Mouse (Mus musculus) spleen, adult 12 weeks (tissue): Measurements from ENCODE around the gene Src.

Experiments
- DNase-seq: peaks from one replicate; pipeline ENCODE4 v3.0.0; 2022; ENCODE audit warnings: low spot score

Gene Src

GRCm38 (mm10) chr2:157441363-157441762 is 23.1 kb downstream of the Src start:
- no peak for DNase-seq

GRCm38 (mm10) chr2:157447297-157448158 is 29.3 kb downstream of the Src start:
- DNase-seq: no peak

GRCm38 (mm10) chr2:157448356-157448755 is 30.1 kb downstream of the Src start:
- DNase-seq: no peak

DNA sequence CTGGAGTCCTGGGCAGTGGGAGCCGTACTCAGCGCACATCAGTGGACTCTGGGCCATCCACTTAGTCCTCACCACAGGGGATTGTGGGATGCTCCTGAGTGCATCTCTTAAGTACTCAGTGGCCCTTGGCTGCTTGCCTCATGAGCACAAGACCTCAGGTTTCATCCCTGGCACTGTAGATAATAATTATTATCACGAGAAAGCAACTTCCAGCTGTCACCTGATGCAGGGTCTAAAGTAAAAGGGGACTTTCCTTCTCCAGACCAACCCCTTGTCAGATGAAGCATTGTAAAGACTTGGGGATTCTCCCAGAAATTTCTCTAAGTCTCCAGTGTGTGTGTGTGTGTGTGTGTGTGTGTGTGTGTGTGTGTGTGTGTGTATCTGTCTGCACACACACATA is 32.7 kb downstream of the Src start:
- DNase-seq: no peak

DNA sequence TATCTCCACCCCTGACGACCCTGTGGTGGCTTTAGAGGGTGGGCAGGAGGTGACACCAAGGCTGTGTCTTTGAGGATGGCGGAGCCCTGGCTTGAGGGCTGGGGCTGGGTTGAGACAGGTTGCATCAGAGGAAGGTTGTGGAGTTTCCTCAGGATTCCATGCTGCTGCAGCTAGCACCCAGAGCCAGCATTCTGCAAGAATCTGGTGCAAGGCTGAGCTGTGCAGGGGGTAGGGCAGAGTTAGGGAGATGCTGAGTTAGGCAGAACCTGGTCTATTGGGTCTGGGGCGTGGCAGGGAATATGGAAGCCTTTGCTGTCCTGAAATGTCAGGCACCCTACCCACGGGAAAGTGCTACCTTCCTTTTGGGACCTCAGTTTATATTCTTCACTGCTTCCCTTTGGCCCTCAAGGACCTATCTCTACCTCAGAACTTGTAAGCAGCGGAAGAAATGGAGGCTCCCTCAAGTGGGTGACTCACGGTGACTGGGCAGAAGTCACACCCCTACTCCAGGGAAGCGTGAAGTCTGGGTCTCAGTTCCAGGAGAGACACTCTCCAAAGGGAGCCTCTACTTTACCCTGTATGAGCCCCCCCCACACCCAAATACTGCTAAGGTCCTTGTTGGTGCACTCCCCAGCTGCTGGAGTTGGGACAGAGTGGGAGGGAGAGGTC is 33.3 kb downstream of the Src start:
- DNase-seq: no peak

DNA sequence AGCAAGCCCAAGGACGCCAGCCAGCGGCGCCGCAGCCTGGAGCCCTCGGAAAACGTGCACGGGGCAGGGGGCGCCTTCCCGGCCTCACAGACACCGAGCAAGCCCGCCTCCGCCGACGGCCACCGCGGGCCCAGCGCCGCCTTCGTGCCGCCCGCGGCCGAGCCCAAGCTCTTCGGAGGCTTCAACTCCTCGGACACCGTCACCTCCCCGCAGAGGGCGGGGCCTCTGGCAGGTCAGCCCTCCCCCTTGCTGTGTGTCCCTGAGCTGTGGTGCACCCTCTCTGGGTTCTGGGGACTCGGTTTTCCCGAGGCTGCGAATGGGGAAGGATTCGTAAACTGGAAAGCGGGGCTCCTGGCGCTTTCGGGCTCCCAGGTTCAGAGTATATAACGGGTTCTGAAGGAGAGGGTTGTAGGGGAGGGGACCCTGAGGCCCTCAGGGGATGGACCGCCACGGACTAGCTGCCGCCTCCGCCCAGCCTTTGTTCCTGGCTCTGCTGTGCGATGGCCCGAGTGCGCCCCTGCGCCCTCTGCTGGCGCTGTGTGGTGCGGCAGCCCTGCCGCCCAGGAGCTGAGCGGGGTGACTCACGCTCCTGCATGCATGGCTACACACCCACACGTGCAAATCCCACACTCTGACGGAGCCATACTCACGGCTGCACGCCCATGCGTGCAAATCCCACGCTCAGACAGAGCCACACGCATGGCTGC is 39.0 kb downstream of the Src start:
- peak; percentile 72 for DNase-seq

DNA sequence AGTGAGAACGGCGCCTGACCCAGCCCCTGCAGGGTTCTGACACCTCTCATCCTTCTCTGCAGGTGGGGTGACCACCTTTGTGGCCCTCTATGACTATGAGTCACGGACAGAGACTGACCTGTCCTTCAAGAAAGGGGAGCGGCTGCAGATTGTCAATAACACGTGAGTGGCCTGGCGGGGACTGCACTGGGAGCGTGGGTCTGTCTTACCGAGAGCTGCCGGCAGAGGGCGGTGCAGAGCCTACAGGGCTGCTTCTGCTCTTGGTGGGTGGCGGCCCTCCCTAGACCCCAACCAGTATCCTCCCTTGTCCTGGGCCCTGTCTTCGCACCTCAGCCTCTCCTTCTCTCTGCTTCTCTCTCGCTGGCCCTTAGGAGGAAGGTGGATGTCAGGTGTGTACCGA is 40.2 kb downstream of the Src start:
- DNase-seq: peak; percentile 50

DNA sequence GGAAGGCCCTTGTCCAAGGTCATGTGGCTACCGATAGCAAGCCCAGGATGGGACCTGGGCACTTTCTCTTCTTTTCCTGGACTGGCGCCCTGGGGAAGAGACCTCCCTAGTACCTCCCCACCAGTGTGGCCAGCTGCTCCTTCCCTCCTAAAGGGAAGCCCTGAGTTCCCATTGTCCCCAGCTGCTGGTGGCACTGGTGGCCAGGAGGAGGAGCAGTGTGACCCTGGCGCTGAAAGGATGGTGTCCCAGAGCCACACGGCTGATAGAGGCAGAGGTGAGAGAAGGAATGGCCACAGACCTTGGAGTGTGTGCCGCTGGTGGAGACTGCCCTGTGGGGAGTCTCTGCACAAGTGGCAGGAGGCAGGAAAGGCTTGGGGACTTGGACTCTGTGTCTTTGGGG is 41.5 kb downstream of the Src start:
- no peak for DNase-seq

DNA sequence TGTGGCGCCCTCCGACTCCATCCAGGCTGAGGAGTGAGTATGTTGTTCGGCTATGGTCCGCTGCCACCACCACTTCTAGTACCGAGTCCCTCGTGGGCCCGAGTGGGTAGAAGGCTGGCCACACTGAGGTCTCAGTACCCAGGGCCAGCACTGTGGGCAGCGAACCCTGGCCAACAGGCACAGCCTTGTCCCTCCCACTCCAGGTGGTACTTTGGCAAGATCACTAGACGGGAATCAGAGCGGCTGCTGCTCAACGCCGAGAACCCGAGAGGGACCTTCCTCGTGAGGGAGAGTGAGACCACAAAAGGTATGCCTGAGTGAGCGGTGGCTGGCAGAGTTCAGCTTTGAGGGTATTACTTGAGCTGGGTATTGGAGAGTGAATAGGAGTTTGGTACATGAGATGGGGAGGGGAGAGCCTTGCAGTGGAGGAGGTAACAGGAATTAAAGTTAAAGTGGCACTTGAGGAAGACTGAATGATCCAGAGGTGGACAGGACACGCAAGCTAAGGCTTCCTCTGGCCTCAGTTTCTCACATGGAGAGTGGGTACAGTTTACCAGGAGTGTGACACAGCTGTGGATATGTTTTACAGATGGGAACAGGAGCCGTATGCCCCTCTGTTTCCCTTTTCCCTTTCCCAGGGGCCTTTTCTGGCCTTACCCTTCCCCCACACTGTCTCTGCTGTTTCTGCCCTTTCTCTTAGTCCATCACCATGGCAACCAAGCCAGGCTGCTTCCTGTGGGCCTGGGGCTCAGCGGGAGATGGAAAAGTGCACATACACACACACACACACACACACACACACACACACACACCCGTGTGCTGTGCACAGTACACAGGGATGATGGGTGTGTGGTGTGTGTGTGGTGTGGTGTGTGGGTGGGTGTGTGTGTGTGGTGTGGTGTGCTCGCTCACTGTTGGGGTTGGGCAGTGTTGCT is 44.8 kb downstream of the Src start:
- no peak for DNase-seq

DNA sequence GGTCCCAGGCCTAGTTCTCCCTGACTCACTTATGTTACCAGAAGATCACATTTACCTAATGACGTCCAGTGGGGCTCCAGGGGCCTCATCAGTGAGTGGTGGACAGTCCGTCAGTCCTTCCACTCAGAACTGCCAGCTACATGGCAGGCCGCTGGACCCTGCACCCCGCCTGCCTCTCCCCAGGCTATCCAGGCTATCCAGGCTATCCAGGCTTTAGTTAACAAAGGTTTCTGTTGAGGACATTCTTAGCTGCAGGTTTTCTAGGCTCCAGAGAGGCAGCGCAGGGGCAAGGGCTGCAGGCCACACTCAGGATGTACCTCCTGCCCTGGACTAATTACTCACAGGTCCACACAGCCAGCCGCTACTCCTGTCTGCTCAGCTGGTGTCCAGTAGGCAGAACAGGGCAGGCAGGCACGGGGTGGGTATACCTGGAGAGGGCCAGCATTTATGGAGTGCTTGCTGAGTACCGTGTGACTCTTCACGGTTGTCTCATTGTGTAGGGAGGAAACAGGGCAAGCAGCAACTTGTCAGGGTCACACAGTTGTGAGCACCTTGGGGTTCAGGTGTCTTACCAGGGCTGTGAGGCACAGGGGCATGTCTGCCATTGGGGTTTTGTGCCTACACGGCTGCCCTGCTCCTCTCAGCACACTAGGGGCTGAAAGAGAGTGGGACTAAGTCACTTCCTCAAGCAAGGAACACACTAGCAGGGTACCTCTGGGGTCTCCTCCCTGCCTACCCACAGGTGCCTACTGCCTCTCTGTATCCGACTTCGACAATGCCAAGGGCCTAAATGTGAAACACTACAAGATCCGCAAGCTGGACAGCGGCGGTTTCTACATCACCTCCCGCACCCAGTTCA is 45.9 kb downstream of the Src start:
- DNase-seq: no peak

DNA sequence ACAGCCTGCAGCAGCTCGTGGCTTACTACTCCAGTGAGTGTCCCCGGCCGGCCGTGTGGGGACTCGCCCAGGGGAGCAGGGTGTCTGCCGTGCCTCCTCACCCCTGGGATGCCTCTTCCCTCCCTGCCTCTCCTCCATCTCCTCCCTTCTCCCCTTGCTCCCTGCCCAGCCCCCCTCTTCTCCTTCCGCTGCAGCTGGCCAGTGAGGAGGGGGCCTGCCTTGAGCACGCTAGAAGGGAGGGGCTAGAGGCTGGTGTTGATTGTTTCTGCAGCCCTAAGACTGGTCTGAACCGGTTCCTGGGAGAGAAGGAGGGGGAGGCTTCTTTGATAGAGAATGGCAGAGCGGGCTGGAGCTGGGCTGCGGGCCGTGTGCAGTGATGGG is 46.5 kb downstream of the Src start:
- DNase-seq: no peak

- DNase-seq: no peak
Observed at GRCm38 (mm10) chr2:157466836-157467235, 48.6 kb downstream of the Src start.

GRCm38 (mm10) chr2:157468130-157468796 is 50.0 kb downstream of the Src start:
- DNase-seq: peak; percentile 15

DNA sequence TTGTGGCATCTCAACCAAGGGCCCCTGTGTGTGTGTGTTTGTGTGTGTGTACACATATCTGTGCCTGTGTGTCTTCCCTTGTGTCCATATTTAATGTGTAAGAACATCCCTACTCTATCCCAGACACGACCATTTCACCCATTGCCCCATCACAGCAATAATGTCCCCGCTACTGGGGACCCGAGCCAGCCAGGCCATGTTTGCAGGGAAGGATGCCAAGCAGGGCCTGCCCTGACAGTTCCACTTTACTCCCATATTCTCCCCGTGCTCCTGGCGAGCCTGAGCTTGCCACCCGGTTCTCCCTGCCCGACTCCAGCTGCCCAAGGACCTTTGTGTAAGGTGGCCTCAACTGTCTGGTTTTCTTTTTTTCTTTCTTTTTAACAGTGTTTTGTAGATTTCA is 53.0 kb downstream of the Src start:
- no peak for DNase-seq

GRCm38 (mm10) chr2:157471737-157472136 is 53.5 kb downstream of the Src start:
- DNase-seq: no peak

DNA sequence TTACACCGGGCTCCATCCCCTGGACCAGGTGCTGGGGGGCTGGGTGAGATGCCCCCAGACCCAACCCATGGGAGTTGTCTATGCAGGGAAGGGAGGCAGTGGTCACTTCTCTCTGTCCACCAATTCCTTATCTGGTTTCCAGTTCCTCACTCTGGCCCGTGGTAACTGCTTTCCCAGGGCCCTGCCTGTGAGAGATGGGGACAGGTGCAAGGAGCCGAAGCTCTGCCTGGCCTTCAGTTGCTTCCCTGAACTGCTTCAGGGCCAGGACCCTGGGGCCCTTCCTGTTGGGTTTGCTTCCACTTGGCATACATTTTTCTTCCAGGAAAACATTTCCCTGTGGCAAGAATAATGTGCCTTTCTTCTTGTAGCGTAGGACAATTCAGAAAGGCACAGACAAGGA is 54.2 kb downstream of the Src start:
- DNase-seq: no peak

DNA sequence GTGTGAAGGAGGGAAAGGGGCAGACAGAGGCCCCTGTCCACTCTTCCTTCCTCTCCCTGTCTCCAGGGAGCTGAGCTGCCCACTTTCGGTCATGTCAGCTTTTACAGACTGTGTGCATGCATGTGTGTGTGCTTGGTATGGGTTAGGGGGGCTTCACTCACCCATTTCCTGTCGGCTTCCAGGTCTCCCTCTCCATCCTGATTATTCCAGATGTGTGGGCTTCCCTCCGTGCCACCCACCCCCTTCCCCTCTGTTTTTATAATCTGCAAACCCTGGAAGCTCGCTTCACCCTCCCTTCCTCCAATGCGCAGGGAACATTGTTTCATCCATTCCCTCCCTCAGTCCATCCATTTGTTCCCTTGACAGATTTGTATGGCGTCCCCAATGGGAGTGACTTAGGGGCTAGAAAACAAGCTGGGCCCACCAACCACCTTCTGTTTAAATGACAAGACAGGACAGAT is 56.1 kb downstream of the Src start:
- no peak for DNase-seq

GRCm38 (mm10) chr2:157475437-157476379 is 57.5 kb downstream of the Src start:
- DNase-seq: no peak

GRCm38 (mm10) chr2:157478651-157479050 is 60.4 kb downstream of the Src start:
- DNase-seq: no peak
